Mouse (Mus musculus): ENCODE data around the gene Tmem238l.

GRCm38 (mm10) chr11:66966500-66967116, 10.2 kb downstream of the Tmem238l start:
- TF ChIP-seq CTCF (IDR thresholded peaks at IDR 0.05; ENCODE audit: borderline replicate concordance, insufficient read depth, low read depth, low read length) (no peak), POLR2A (IDR thresholded peaks at IDR 0.05; ENCODE audit: borderline replicate concordance, insufficient read depth, low read length) (no peak)
